Comparison of ENCODE assay signal across 18 mouse cellular contexts in the genomic region with DNA sequence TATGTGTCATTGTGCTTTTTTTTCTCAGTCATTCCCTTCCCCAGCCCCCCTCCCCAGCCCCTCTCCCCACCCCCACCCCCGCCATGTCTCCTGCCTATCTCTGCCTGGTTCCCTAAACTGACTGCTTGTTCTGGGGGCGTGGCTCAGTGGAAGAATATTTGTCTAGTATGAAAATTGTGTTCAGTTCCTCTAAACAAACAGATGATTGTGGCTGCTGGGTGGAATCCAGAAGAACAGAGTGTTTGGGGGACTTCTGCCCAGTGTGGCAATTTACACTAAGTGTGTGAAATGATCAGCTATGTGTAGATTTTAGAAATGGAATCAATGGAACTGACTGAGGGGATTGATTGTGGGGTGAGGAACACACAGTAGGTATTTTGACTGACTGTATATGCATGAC.
"Had no signal": no experiment of that assay in that cellular context is flagged by ENCODE, and none has a peak within 500 bp of the region (broad histone marks: within the 10 kb centered on the region; RNA-seq: fewer than 3 reads in every experiment).

No protein-coding gene starts in this region.

- H3K36me3 ChIP-seq: intestine, embryonic 15.5 days; kidney, embryonic 15.5 days; limb, embryonic 10.5 days; limb, embryonic 13.5 days; liver, embryonic 12.5 days; liver, embryonic 15.5 days; midbrain, embryonic 12.5 days; stomach, embryonic 15.5 days had no signal

- H3K27me3 ChIP-seq: intestine, embryonic 15.5 days; stomach, embryonic 15.5 days had no signal

- DNase-seq: kidney, adult 11 months; kidney, adult 8-10 months; kidney, postnatal 10 days; kidney, postnatal 36 days; liver; lung, adult 2 months; right cerebral cortex, postnatal 25 days; spleen, adult 18-20 months; thymus, postnatal 25 days had no signal

- H3K4me1 ChIP-seq: intestine, embryonic 15.5 days; kidney, embryonic 15.5 days; limb, embryonic 10.5 days; stomach, embryonic 15.5 days had no signal

- ATAC-seq: intestine, embryonic 15.5 days; liver, embryonic 12.5 days; midbrain, embryonic 16.5 days had no signal

- H3K4me2 ChIP-seq: intestine, embryonic 15.5 days; kidney, embryonic 15.5 days; limb, embryonic 13.5 days; liver, embryonic 12.5 days; liver, embryonic 15.5 days; midbrain, embryonic 12.5 days; stomach, embryonic 15.5 days had no signal

- H3K9me3 ChIP-seq: intestine, embryonic 15.5 days; kidney, embryonic 15.5 days; limb, embryonic 10.5 days; limb, embryonic 13.5 days; liver, embryonic 12.5 days; liver, embryonic 15.5 days; midbrain, embryonic 12.5 days; stomach, embryonic 15.5 days had no signal

- H3K27ac ChIP-seq: intestine, embryonic 15.5 days; kidney, embryonic 15.5 days; limb, embryonic 10.5 days; limb, embryonic 13.5 days; liver, embryonic 12.5 days; liver, embryonic 15.5 days; midbrain, embryonic 12.5 days; stomach, embryonic 15.5 days had no signal

- H3K9ac ChIP-seq: intestine, embryonic 15.5 days; kidney, embryonic 15.5 days; limb, embryonic 13.5 days; liver, embryonic 12.5 days; liver, embryonic 15.5 days; midbrain, embryonic 12.5 days; stomach, embryonic 15.5 days had no signal

- H3K4me3 ChIP-seq: intestine, embryonic 15.5 days; kidney, embryonic 15.5 days; limb, embryonic 10.5 days; limb, embryonic 13.5 days; liver, embryonic 12.5 days; liver, embryonic 15.5 days; midbrain, embryonic 12.5 days; stomach, embryonic 15.5 days had no signal
